Mouse (Mus musculus): ENCODE measurements around the gene Sppl2c. TPM values are rescaled to one million over a fixed set of nuclear protein-coding genes. Genes with fewer than 3 reads are reported as not detected.

Gene Sppl2c
- polyA plus RNA-seq, 1 experiment: not detected

DNA sequence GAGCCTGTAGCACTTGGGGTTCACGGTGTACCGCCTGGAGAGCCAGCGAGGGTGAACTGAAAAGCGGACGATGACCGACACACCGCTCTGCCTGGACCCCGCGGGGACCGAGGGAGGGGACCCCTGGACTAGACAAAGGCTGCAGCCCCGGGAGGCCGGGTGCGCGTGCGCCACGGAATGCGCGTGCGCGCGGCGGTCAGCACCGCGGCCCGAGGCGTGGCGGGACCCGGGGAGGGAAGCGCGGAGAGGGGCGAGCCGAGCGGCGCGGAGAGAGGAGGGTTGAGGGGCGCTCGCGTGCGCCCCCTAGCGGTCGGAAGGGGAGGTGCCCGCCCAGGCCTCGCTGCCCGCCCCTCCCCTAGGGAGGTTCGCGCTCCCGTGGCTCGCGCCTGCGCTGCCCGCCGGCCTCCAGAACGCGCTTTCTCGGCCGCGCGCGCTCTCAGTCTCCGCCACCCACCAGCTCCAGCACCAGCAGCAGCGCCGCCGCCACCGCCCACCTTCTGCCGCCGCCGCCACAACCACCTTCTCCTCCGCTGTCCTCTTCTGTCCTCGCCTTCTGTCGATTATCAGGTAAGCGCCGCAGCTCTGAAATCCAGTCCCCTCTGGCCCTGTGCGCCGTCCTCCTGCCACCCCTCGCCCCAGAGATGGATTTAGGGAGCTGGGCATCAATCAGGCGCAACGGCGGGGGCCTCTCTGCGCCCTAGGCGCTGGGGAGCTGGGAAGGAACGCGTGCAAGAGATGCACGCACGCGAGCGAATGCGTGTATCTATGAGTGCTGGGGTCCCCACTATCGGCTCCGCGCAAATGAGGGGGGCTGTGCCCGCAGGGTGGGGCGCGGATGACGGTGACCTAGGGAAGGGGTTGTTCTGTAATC, 45.1 kb downstream of the Sppl2c start, which contains the start of gene Mapt:
Gene Mapt, plus strand, starts transcription at position 350 of the 871 bp plus-strand sequence.
- Histone ChIP-seq H3K9ac (ENCODE audit: low read depth, poor library complexity, severe bottlenecking) (peak within 1 kb of the TSS; percentile 80), H3K36me3 (ENCODE audit: control insufficient read depth, insufficient read depth, low read length, poor library complexity, severe bottlenecking) (no peaks in the 10 kb centered on the region), H3K9me3 (replicated peaks; ENCODE audit: control insufficient read depth, insufficient read depth, low read length, poor library complexity, severe bottlenecking) (no peaks in the 10 kb centered on the region), H3K4me3 (ENCODE audit: low read depth, low read length) (peak within 1 kb of the TSS; percentile 82), H3K4me1 (ENCODE audit: control insufficient read depth, insufficient read depth, low read length) (no peaks in the 10 kb centered on the region), H3K27ac (ENCODE audit: insufficient read depth, low read length) (peak within 1 kb of the TSS; percentile 19; the same call in 1 of the 2 replicates), H3K27me3 (ENCODE audit: control insufficient read depth, insufficient read depth, low read length, poor library complexity, severe bottlenecking) (peaks cover 13% of the 10 kb centered on the region)
- TF ChIP-seq POLR2A (IDR thresholded peaks at IDR 0.05; ENCODE audit: insufficient read depth, low read length) (peak; percentile 29), EP300 (IDR thresholded peaks at IDR 0.05; ENCODE audit: insufficient read depth, low read depth, low read length) (no peak), CTCF (IDR thresholded peaks at IDR 0.05; ENCODE audit: low read depth, low read length) (peak; percentile 79)

DNA sequence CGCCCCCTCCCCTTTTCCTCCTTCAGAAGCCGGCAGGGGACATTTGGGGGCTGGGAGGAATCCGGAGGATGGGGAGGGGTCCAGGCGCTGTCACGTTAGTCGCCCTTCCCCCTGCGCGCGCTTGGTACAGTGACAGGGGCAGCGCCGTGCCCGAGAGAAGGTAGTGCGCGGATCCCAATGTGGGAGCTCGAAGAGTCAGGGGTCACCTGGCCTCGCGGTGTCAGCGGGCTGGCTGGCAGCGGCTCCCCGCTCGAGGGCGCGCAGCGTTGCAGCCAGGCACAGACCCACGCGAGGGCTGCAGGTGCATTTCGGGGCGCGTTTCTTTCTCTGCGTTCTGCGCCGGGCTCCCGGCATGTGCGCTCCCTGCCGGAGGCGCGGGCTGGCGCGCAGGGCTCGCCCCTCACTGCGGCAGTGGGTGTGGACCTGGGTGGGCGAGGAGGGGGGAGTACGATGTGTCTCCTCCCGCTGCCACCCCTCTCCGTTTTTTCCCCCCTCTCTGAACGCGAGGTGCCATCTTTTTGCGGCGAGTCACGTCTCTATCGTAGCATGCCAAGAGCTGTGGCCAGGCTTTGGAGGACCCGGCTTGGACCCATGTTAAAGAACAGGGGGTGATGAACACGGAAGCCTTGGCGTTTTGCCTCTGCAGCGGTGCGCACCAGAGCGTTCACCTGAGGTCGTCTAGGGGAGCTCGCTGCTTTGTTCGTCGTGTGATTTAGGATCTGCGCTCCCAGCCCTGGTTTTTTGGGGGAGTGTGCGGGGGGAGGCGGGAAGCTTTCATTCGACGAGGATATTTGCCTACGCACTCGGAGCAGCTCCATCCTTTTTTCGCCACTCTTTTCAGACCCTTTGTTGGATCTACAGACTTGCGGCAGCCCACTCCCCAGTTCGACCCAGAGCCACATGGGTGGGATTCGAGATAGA, 46.3 kb downstream of the Sppl2c start:
- peaks cover 13% of the 10 kb centered on the region for H3K27me3 ChIP-seq (ENCODE audit: control insufficient read depth, insufficient read depth, low read length, poor library complexity, severe bottlenecking)
- peak overlapping the region; percentile 78 for H3K4me3 ChIP-seq (ENCODE audit: low read depth, low read length)
- H3K27ac ChIP-seq (ENCODE audit: insufficient read depth, low read length): no peak overlapping the region
- H3K9ac ChIP-seq (ENCODE audit: low read depth, poor library complexity, severe bottlenecking): peak overlapping the region; percentile 42
- no peaks in the 10 kb centered on the region for H3K4me1 ChIP-seq (ENCODE audit: control insufficient read depth, insufficient read depth, low read length)
- no peak for TF ChIP-seq EP300 (IDR thresholded peaks at IDR 0.05; ENCODE audit: insufficient read depth, low read depth, low read length)
- no peak for TF ChIP-seq POLR2A (IDR thresholded peaks at IDR 0.05; ENCODE audit: insufficient read depth, low read length)
- TF ChIP-seq CTCF (IDR thresholded peaks at IDR 0.05; ENCODE audit: low read depth, low read length): no peak
- H3K9me3 ChIP-seq (replicated peaks; ENCODE audit: control insufficient read depth, insufficient read depth, low read length, poor library complexity, severe bottlenecking): no peaks in the 10 kb centered on the region
- no peaks in the 10 kb centered on the region for H3K36me3 ChIP-seq (ENCODE audit: control insufficient read depth, insufficient read depth, low read length, poor library complexity, severe bottlenecking)

DNA sequence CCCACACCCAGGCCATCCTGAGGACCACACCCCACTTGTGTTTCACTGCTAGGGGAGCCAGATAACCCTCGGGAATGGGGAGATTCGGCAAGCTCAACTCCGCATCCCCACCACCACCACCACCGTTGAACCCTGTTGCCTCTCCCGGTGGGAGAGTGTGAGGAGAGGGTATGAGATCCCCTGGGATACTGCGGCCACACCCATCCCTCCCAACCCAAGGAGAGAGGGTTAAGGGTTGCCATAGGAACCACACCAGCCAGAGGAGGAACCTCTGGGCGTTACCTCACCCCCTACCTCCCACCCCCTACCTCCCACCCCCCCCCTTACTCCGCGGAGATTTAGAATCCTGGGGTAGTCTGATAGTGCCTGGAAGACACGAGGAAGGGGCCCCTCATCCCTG, 47.0 kb downstream of the Sppl2c start:
- Histone ChIP-seq H3K27ac (ENCODE audit: insufficient read depth, low read length) (no peak overlapping the region), H3K36me3 (ENCODE audit: control insufficient read depth, insufficient read depth, low read length, poor library complexity, severe bottlenecking) (no peaks in the 10 kb centered on the region), H3K9ac (ENCODE audit: low read depth, poor library complexity, severe bottlenecking) (no peak overlapping the region), H3K4me1 (ENCODE audit: control insufficient read depth, insufficient read depth, low read length) (no peaks in the 10 kb centered on the region), H3K27me3 (ENCODE audit: control insufficient read depth, insufficient read depth, low read length, poor library complexity, severe bottlenecking) (peaks cover 13% of the 10 kb centered on the region), H3K4me3 (ENCODE audit: low read depth, low read length) (peak overlapping the region; percentile 78), H3K9me3 (replicated peaks; ENCODE audit: control insufficient read depth, insufficient read depth, low read length, poor library complexity, severe bottlenecking) (no peaks in the 10 kb centered on the region)
- no peak for TF ChIP-seq CTCF (IDR thresholded peaks at IDR 0.05; ENCODE audit: low read depth, low read length)
- TF ChIP-seq EP300 (IDR thresholded peaks at IDR 0.05; ENCODE audit: insufficient read depth, low read depth, low read length): no peak
- no peak for TF ChIP-seq POLR2A (IDR thresholded peaks at IDR 0.05; ENCODE audit: insufficient read depth, low read length)

DNA sequence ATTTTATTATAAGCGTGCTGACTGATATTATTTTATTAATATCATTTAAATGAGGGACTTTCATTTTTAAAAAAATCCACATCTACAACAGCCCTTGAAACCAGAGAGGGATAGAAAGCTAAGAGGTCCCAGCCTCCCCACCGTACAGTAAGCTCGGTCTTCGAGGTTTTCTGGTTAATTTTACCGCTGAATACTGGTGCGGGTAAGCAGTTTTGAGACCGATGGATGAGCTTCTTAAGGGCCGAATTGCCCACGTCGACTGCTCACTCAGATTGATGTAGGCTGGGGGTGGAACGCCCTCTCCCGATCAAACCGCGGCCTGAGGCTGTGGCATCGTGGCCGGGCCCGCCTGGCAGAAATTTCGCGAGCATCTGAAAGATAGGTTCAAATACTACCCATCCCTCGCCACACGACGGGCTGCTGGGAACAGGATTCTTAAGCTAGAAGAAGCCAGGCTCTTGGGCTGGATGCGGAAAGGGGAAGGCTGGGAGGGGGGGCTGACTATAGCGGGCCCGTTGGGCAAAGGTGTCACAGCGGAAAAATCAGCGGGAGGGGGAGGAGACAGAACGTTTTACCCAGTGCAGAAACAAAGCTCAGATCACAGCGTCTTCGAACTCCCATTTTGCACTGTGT, 47.6 kb downstream of the Sppl2c start:
- Histone ChIP-seq H3K9me3 (replicated peaks; ENCODE audit: control insufficient read depth, insufficient read depth, low read length, poor library complexity, severe bottlenecking) (no peaks in the 10 kb centered on the region), H3K27ac (ENCODE audit: insufficient read depth, low read length) (no peak overlapping the region), H3K4me3 (ENCODE audit: low read depth, low read length) (no peak overlapping the region), H3K36me3 (ENCODE audit: control insufficient read depth, insufficient read depth, low read length, poor library complexity, severe bottlenecking) (no peaks in the 10 kb centered on the region), H3K27me3 (ENCODE audit: control insufficient read depth, insufficient read depth, low read length, poor library complexity, severe bottlenecking) (peaks cover 13% of the 10 kb centered on the region), H3K9ac (ENCODE audit: low read depth, poor library complexity, severe bottlenecking) (peak overlapping the region; percentile 27; the same call in 1 of the 2 replicates), H3K4me1 (ENCODE audit: control insufficient read depth, insufficient read depth, low read length) (no peaks in the 10 kb centered on the region)
- TF ChIP-seq EP300 (IDR thresholded peaks at IDR 0.05; ENCODE audit: insufficient read depth, low read depth, low read length) (no peak), POLR2A (IDR thresholded peaks at IDR 0.05; ENCODE audit: insufficient read depth, low read length) (no peak), CTCF (IDR thresholded peaks at IDR 0.05; ENCODE audit: low read depth, low read length) (no peak)

DNA sequence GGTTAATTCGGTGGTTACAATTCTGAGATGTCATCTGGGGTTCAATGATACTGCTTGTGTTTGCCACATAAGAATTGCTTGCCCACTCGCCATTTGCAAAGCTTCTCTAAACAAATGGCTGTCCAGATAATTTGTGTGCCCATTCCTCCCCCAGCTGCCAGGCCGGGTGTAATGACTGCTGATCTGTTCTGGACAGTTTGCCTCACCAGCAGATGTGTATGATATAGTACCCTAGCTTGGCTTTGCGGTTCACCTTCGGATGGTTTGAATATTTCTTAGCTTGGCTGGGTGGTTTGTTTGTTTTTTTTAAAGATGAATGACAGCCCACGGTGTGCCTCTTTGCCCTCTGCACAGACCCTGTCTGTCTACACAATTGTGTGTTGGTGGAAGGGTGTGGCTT, 48.6 kb downstream of the Sppl2c start:
- H3K4me3 ChIP-seq (ENCODE audit: low read depth, low read length): no peak overlapping the region
- H3K9me3 ChIP-seq (replicated peaks; ENCODE audit: control insufficient read depth, insufficient read depth, low read length, poor library complexity, severe bottlenecking): no peaks in the 10 kb centered on the region
- H3K27ac ChIP-seq (ENCODE audit: insufficient read depth, low read length): no peak overlapping the region
- H3K4me1 ChIP-seq (ENCODE audit: control insufficient read depth, insufficient read depth, low read length): no peaks in the 10 kb centered on the region
- H3K27me3 ChIP-seq (ENCODE audit: control insufficient read depth, insufficient read depth, low read length, poor library complexity, severe bottlenecking): peaks cover 13% of the 10 kb centered on the region
- TF ChIP-seq CTCF (IDR thresholded peaks at IDR 0.05; ENCODE audit: low read depth, low read length): no peak
- no peak overlapping the region for H3K9ac ChIP-seq (ENCODE audit: low read depth, poor library complexity, severe bottlenecking)
- H3K36me3 ChIP-seq (ENCODE audit: control insufficient read depth, insufficient read depth, low read length, poor library complexity, severe bottlenecking): no peaks in the 10 kb centered on the region
